Mouse (Mus musculus): ENCODE data around the gene 6330403K07Rik.

- peak; percentile 29; the same call in 1 of the 2 replicates for TF ChIP-seq CTCF (IDR thresholded peaks at IDR 0.05)
- no peak for TF ChIP-seq POLR2A (IDR thresholded peaks at IDR 0.05; ENCODE audit: insufficient read depth, low read depth, low read length)
- TF ChIP-seq EP300 (IDR thresholded peaks at IDR 0.05; ENCODE audit: insufficient read depth, low read depth, low read length): no peak
Measured at GRCm38 (mm10) chr11:71029403-71030118, 3.8 kb downstream of the 6330403K07Rik start.
